Mouse (Mus musculus) left cerebral cortex, postnatal 36 days (tissue): ENCODE measurements at regions not wholly inside any gene's neighbourhood (a gene's known extent, or its start where the extent isn't known, plus 50 kb on each side); places are given as distances from the start of the nearest gene placed in this dataset.

Source experiments
- DNase-seq, 2 experiments: peaks; one replicate each; pipeline ENCODE4 v3.0.0; 2021 to 2022; ENCODE audit warnings: low spot score in 2 of 2, mixed read lengths in 1 of 2
- intact Hi-C: fragments of 180-260 bp; cut with DNase I; formaldehyde crosslinking; loops from one replicate; pipeline ENCODE4 v1.15.1; 2025

DNA sequence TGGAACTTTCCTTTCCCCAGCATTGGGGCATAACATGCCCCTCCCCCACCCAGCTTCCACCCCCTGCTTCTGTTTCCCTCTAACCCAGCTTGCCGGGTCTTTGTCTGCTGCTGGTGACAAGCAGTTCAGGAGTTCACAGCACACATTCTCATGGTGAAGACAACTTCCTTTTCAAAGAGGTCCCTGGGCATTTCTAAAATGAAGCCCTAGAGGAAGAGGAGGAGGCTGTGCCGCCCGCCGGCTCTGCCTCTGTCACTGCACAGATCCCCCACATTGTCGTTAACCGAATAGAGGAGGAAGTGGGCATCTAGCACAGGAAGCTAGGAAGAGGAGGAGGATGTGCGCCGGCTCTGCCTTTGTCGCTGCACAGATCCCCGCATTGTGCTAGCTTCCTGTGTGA, 201.4 kb downstream of the Enc1 start:
- intact Hi-C loops: loop anchor here (5.0 kb wide), 1 partner anchor 200 kb away; the partner anchor contains the start of gene Enc1
- DNase-seq: peak in 1 of 2 experiments; percentile 41

DNA sequence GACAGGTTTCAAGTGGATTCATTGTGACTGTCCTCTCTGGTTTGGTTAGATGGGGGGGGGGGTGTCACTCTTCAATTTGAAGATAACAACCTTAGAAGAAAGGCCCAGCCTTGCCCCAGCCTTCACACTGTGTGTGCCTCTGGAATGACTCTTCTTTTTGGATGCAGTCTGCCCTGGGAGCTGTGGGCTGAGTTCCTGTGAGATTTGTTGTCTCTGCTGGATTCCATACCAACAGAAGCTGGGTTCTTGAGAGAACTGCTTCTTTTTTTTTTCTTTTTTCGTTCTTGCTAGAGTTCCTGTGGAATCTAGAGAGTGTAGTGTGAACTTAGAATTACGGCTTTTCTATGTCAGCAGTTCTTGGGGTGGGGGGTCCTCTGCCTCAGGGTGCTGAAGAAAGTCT, 200.9 kb downstream of the Enc1 start:
- intact Hi-C loops: loop anchor here (5.0 kb wide), 1 partner anchor 200 kb away; the partner anchor contains the start of gene Enc1
- no peak for DNase-seq

DNA sequence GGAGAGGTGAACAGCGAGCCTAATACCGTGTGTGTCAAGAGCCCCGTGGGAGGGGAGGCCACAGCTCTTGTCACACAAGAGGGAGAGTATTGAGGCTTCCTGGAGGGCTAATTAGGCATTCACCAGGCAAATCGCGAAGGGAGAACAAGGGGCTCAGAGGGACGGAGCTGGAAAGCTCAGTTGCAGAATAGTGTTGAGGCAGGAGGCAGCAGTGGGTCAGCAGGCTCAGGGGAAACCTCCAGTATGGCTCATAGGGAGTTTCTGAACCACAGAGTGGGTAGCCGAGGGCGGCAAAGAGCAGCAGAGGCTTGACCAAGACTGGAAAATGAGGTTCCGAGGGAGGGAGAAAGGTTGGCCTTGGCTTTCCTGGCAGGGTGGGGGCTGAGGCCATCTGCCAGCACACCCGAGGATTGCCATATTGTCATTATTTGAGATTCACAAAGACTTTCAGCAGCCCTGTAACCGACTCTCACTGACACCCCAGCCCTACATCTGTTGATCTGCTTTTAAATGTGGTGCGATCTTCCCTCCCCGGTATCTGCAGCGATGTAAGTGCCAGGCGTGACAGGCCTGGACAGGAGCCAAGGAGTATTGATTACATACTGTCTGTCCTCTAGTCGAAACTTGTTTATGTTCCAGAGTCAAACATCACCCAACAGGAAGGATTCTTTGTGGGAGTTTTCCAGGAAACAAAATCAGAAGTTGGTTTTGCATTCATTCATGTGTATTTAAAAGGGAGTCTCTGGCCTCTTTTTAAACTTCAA, 198.5 kb downstream of the Enc1 start:
- no peak for DNase-seq
- intact Hi-C loops: loop anchor here (5.0 kb wide), 1 partner anchor 47 kb away; no protein-coding TSS in a partner anchor

DNA sequence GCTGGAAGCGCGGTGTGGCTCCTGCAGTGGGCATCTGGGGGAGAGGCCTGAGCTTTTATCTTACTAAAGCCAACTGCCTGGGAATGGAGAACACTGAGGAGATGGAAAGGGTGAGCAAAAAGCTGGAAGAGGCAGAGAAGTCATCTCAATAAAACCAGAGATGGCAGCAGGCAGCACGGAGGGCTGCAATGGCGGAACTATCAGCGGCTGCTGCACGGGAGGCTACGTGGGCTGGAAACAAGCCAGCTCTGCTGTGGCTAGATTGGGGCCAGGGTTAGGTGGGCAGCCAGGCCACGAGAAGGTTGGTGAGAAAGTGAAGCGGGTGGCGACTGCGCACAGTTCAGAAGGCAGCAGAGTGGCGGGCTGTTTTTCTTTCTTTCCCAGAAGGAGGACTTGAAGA, 197.8 kb downstream of the Enc1 start:
- intact Hi-C loops: loop anchor here (5.0 kb wide), 1 partner anchor 46 kb away; no protein-coding TSS in a partner anchor
- DNase-seq: no peak

DNA sequence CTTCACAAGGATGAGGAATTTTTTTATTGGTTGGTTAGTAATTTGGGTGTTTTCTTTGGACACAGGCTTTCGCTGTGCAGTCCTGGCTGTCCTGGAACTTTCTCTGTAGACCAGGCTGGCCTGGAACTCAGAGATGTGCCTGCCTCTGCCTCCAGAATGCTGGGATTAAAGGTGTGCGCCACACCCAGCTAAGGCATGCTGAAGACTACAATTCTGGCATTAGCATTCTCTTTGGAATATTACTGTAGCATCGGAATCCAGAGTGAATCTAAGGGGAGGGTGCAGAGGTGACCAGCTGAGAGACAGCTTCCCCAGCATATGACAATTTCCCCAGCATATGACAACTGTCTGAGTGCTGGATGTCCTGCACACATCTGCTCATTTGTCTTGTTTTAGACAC, 197.4 kb downstream of the Enc1 start:
- intact Hi-C loops: loop anchor here (5.0 kb wide), 1 partner anchor 46 kb away; no protein-coding TSS in a partner anchor
- no peak for DNase-seq

DNA sequence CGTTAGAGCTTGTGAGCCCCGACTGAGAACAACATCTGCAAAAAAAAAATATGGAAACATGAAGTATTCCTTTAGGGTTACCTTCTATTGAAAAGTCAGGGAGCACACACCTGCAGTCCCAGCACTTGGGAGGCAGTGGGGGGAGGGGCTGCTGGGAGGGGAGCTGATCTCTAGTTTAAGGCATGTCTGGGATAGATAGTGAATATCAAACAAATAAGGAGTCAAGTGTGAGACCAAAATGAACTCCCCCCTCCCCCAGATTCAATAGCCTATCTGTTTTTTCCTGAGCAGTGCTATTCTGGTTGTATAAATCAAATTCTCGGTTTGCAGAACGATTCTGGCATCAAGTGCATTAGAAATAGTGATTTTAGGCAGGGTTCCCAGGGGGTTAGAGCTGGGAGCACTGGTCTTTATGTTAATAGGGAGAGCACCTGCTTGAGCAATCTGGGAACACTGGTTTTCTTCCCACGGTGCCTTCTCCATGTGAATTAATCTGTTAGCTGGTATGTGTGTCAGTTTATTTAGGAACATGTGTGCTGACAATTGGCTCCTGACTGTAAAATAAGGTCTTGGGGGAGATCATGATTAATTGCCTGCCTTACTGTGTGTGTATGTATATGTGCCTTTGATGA, 195.9 kb downstream of the Enc1 start:
- intact Hi-C loops: loop anchor here (5.0 kb wide), 1 partner anchor 45 kb away; no protein-coding TSS in a partner anchor
- no peak for DNase-seq

DNA sequence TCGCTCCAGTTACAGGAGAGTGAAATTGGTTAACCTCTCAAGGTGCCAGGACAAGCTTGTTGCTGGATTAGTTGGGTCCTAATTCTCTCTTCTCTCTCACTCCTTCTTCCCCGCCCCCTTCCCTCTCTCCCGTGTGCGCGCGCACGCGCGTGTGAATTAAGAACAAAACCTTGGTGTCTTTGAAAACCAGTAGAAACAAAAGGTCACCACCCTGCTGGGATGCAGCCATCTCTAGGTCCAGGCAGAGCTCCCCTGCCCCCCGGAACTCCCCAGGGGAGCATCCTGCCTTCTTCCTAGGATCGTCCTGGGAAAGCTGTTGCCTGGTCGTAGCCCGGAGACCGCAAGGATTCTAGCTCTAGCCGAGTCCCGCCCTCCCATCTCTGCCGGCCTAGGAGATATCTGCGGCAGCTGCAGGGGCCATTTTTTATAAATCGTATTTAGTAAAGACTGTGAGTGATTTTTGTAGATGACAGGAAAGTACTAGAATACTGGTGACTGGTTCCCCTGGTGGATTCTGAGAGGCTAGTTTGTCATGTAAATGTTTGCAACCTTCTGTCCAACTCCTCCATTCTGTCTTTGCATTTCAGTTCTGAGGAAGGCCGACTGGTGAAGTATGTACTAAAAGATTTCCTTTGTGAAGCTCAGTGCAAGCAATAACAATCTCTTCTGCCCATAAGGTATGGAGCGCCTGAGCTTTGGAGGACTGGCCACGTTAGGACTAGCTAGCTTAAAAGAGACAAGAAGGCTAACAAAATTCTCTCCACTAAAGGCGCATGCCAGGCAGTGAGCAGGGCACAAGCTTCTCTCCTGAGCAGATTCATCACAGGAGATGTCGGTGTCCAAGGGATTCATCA, 195.2 kb downstream of the Enc1 start:
- peak in 1 of 2 experiments; percentile 42 for DNase-seq
- intact Hi-C loops: loop anchor here (5.0 kb wide), 1 partner anchor 44 kb away; no protein-coding TSS in a partner anchor

DNA sequence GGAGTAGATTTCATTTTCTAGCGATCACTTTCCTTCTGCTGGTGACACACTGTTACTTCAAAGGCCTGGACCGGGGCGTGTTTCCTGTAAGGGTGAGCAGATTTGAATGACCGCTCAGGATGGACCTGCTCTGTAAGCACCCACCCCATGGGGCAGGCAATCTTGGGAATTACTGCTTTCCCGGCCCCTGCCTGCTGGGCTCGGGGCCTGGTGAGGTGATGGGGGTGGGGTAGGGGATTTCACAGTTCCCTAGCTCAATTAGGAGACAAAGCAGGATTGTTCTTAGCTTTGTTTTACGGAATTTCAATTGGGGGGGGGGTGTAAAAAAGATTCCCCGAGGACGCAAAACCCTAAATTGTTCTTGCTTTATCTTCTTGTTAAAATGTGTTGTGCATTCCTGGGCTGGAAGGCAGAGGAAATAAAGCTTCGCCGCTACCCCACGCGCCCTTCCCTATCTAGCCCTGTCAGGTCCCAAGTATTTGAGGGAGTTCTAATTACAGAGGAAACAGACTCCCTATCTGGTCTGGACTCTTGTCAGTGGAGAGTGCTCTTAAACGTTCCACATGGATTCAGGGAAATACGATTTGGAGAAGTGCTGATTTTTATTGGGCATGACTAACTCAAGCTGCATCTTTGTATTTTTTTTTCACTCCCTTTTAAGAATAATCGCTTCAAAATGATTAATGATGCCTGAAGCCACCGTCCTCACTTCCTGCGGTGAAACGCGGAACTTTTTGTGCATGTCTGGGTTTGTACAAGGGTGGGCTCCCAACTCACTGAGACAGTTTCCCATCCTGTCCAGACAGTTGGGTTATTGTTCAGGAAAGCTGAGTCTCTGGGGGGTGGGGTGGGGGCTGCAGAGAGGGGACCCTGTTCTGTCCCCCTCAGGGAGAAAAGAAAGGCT, 194.3 kb downstream of the Enc1 start:
- intact Hi-C loops: loop anchor here (5.0 kb wide), 1 partner anchor 43 kb away; no protein-coding TSS in a partner anchor
- DNase-seq: no peak

DNA sequence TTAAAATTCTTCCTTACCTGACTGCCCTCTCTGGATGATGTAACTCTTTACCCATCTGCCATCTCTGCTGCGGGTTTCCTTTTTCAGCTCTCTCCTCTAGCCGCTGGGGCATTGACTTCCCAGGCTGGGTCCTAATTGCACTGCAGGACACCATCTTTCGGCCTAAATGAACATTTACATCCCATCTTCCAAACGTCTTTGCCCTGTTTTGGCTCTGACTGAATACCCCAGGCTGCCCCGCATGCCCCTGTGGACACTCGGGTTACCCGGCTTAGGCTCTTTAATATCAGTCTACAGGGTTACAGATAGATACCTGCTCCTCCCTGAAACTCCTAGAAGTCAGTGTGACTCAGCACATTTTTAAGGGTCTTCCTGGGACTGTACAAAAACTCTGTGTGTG, 193.3 kb downstream of the Enc1 start:
- intact Hi-C loops: no loop called here
- no peak for DNase-seq

DNA sequence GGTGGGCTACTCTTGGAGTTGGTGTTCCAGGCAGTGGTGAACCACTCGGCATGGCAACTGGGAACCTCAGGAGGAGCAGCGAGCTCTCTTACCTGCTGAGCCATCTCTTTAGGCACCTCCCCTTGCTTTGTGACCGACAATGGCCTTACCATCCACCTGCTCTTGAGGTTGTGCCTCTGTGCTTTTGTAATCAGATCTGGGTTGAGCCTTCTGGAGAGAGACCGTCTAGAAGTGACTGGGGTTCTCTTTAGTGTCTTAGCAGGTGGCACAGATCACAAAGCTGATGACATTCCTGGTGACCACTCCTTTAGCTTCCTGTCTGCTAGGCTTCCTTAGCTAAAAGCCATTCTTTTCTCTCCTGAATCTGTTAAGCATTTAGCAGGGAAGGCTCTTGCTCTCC, 191.7 kb downstream of the Enc1 start:
- no peak for DNase-seq
- intact Hi-C loops: no loop called here

DNA sequence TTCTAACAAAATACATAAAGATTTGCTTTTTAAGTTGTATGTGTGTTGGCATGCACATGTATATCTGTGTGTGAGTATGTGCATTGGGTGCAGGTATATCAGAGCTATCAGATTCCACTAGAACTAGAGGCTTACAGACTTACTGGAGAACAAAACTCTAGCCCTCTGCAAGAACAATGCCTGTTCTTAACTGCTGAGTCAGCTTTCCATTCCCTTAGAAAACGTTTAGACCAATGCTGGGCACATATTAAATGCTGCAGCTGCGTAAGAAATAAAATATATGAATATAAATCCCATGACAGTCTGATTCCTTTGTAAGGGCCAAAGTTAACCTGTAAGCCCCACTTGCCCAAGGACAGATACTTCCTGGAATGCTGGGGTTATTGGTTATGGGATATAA, 190.0 kb downstream of the Enc1 start:
- no peak for DNase-seq
- intact Hi-C loops: no loop called here

DNA sequence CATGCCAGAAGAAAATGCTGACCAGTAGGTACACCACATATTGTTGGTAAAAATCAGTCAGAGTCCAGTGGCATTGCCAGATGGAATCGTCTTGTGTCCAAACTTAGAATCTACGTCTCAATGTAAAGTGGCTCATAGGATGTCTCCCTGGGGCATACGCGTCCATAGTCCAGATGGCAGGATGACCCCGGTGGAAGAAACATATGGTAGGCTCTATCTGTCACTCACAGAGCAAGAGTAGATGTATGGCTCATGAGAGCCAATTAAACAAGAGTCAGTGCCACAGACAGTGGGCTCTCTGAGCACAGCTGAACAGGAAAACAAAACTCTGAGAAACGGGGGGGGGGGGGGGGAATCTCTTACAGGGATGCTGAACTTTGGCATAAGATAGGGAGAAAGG, 187.3 kb downstream of the Enc1 start:
- DNase-seq: no peak
- intact Hi-C loops: no loop called here

DNA sequence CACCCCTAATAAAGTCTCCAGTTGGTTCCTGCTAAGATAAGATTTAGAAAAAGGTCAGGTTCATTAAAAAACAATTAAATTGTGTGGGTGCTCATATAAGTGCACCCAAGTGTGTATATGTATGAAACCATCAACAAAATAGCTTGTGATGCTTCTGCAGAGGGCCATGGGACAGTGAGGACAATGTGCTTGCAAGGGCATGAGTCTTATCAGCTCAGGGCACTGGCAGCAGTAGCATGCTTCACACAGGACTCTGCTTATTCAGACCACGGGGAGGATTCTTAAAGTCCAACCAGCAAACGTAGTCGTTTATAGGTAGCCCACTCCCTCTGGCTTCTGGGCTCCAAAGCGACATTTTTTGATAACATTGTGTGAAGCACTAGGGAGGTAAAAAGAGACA, 186.6 kb downstream of the Enc1 start:
- intact Hi-C loops: no loop called here
- no peak for DNase-seq

DNA sequence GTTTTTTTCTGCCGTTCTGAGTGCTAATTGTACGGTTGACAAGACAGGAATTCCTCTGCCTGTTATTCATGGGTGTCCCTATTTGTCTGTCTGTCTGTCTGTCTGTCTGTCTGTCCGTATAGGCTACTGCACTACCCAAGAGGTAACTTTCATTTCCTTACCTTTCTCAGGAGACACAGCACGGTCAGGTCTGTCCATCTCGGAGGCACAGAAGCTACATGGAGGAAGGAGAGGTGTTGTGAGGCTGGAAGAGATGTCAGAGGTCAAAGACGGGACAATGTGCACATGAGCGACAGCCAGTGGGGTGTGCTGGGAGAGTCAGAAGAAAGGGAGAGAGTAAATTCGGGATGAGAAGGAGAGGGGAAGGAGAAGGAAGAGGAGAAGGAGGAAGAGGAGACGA, 184.8 kb downstream of the Enc1 start:
- DNase-seq: no peak
- intact Hi-C loops: no loop called here

DNA sequence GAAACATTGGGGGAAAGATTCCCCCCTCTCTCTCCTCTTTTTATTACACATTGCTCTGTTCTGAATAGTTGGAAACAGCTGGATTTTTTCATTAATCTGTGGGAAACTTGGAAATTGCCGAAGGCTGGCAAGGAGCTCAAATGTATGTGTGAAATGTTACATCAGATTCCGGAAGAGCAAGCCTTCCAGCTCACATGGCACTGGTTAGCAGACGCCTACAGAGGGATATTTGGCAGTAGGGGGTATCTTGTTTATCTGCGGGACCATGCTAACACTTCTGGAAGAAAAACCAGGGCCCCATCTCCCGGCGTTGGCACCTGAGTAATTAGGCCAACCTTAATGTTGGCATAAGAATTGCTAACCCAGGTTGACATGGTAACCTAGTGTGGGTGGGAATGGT, 183.0 kb downstream of the Enc1 start:
- DNase-seq: peak in 1 of 2 experiments; percentile 29
- intact Hi-C loops: no loop called here

DNA sequence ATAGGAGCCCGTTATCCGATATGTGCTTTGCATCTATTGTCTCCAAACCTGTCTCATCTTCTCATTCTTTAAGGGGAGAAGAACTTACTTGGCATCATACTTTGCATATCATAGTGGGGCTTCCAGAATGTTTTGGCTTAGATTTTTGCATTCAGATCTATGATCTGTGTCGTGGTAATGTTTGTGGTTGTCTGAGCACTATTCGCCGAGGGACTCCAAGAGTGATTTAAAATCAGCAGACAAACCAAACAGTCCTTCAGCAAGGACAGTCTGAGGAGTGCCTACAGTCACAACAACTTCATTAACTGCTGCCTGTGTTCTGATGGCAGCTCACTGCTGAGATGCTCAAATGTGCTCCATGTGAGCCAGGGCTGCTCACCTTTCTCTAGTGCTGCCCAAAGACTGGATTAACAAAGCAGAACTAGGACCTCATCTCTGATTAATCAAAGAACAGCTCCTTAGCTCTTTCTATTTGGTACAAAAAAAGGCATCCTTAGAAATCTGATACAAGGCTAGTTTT, 182.5 kb downstream of the Enc1 start:
- DNase-seq: no peak
- intact Hi-C loops: no loop called here

DNA sequence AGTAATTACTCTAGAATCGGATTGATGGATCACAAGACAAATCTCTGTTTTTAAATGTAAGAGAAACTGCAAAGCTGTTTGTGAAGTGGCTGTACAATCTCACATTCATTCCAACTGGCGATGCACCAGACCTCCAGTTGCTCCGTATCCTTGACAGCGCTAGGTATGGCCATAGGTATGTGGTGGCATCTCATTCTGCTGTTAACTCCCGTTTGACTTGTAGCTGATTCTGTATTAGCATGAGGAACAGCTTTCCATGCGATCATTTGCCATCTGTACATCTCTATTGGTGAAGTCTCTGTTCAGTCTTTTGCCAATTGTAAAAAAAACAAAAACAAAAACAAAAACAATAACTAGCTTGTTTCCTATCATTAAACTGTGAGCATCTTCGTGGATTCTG, 182.0 kb downstream of the Enc1 start:
- DNase-seq: no peak

DNA sequence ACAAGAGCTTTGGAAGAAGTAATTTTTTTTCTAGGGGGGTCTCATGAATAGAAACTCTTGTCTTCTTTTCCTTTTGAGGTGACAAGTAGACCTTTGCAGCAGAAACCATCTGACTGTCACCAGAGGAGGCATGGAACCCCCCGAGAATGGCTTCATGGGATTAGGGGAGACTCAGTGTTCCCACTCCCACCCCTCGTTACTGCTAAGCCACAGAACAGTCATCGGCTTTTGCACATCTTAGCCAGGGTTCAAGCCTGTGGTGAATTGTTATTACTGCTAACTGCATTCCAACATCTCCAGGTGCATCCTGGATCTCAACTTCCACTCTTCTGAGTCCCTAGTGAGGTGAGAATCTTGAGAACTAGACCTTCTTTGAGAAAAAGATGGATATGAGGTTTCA, 180.9 kb downstream of the Enc1 start:
- no peak for DNase-seq
- intact Hi-C loops: no loop called here

More for the DNA sequence above, 182.0 kb downstream of the Enc1 start:
- intact Hi-C loops: no loop called here

DNA sequence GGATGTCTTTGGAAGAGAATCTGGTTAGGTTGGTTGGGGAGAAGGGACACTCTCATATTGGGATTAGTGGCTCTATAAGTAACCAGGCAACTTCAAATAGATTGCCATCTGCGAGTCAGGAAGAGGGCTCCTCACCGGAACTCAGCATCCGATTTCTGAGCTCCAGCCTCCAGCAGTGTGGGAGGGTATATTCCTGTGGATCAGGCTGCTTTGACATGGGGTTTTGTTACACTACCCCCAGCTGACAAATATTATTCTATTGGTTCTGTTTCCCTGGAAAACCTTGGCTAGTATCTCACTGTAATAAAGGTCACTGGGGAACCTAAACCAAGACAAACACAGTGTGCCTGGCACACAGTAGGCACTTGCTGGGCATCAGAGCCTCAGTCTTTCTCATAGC, 179.9 kb downstream of the Enc1 start:
- DNase-seq: no peak
- intact Hi-C loops: no loop called here
